Mouse (Mus musculus): ENCODE measurements around the gene Mgmt. TPM values are rescaled to one million over a fixed set of nuclear protein-coding genes. Genes with fewer than 3 reads are reported as not detected.

Gene Mgmt
- polyA plus RNA-seq (2015; fragmentation: Nextera tagmentation; extraction: Ambion mirVana): 1.3 and 2.6 TPM in 2 replicates

DNA sequence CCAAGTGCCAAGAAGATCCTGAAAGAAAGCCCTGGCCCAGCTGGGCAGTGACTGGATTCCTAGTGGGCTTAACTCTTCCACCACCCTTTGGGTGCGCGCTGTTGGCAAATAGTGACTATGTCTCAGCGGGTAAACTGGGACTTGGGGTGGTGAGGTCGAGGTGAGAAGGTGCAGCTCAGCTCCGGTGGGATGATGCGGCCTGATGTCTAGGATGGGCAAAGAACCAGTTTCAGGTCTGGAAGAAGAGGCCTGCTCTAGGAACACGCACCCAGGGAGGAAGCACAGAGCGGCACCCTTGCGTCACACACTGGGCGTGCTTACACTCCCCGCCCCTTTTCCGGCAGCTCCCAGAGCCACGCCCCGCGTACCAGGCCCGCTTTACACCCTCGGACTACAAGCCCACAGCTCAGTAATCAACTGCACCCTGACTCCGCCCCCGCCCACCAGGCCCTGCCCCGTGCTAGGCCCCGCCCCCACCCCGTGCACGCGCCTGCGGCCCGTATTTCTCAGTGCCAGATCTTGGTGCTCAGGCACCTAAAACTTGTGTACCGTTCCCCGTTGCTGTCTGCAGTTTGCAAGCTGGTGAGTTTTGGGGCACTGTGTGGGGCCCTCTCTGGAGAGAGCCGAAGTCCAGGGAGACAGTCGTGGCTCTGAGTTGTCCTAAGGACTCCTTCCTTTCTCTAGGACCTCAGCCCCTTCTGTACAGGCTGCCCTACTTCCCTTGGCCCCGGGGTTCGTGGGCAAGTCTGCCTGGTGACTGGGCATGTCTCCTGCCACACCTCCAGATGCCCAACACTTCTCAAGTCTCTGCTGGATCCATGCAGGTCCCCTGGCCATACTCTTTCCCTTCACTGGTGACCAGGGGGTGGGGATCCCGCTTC lies at the start of gene Mgmt:
Mgmt (plus strand) TSS at position 509 of the 881 bp plus-strand sequence.
- Histone ChIP-seq H3K9ac (replicated peaks) (0 out of 2 replicates have a peak within 1 kb of the TSS, but pooled peaks have one; percentile 23), H3K36me3 (no peaks in the 10 kb centered on the region), H3K4me1 (peaks cover 9% of the 10 kb centered on the region; the same call in 1 of the 2 replicates), H3K27me3 (replicated peaks) (no peaks in the 10 kb centered on the region), H3K27ac (replicated peaks) (0 out of 2 replicates have a peak within 1 kb of the TSS, but pooled peaks have one; percentile 15), H3K9me3 (replicated peaks) (no peaks in the 10 kb centered on the region), H3K4me2 (peak within 1 kb of the TSS; percentile 59), H3K4me3 (replicated peaks) (peak within 1 kb of the TSS; percentile 33)
- peak; percentile 97 for ATAC-seq (ENCODE audit: low FRiP score)
- 10% methylated on average over 32 of the region's 33 CpGs for WGBS

DNA sequence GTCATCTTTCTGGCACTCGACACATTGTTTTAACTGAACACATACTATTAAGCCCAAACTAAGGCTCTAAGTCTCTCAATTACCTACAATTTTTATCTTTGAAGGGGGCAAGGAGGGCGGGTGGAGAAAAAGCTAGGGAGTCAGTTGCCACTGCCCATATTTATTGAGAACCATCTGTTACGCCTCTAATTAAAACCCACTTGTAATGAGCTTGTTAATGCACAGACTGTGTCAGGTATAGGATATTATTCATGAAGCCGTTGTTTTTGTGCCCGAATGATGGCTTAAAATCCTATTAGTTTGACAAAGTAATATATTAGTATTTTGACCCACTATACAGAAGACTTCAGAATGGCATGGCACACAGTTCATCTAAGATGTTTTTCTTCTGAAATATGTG lies 49.6 kb upstream of the Mgmt start:
- Histone ChIP-seq H3K4me2 (no peak overlapping the region), H3K27ac (replicated peaks) (no peak overlapping the region), H3K36me3 (no peaks in the 10 kb centered on the region), H3K4me1 (peaks cover 39% of the 10 kb centered on the region), H3K9me3 (replicated peaks) (no peaks in the 10 kb centered on the region), H3K4me3 (replicated peaks) (no peak overlapping the region), H3K9ac (replicated peaks) (no peak overlapping the region), H3K27me3 (replicated peaks) (no peaks in the 10 kb centered on the region)
- WGBS: 38% methylated on average over 5 of the region's 5 CpGs
- ATAC-seq (ENCODE audit: low FRiP score): no peak

DNA sequence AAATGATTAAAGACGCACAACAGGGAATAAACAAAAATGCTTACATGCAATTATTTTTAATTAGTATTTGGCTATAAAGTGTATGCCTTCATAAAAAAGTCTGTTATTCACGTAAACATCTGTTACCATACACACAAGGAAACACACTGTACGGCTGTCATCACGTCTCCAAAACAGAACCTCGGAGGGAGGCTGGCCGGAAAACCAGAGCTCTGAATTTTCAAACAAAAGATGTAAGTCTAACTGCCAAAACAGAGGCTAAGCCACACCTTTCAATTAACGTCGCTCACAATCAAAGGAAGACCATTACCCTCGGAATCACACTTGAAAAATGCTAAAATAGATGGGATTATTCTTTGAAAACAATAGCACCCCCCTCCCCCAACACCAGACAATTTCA lies 49.1 kb upstream of the Mgmt start:
- Histone ChIP-seq H3K36me3 (no peaks in the 10 kb centered on the region), H3K4me2 (no peak overlapping the region), H3K27me3 (replicated peaks) (no peaks in the 10 kb centered on the region), H3K27ac (replicated peaks) (no peak overlapping the region), H3K4me1 (peaks cover 36% of the 10 kb centered on the region), H3K9ac (replicated peaks) (no peak overlapping the region), H3K4me3 (replicated peaks) (no peak overlapping the region), H3K9me3 (replicated peaks) (no peaks in the 10 kb centered on the region)
- no peak for ATAC-seq (ENCODE audit: low FRiP score)
- 24% methylated on average over 9 of the region's 9 CpGs for WGBS

DNA sequence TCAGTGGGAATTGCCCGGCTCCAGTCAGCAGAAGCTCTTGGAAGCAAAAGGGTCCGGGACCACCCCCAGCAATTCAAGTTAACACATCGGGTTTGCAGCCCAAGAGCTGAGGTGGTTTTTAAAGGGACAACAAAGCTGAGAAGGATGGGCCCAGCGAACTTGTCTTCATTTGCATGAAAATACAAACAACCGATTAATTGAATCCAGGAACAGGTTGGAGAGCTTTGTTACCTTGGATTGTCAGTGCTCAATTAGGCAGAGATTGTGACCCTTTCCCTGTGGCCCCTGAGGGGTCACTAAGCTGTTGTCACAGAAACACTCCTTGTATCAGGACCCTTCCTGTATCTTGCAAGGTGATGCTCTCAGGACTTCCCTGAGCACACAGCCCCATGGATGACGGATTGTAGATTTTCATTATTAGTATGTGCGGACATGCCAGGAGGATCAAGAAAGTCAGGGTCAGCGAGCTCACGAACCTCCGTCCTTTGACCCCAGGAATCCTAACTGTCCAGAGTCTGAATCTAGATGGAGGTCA lies 48.3 kb upstream of the Mgmt start:
- WGBS: 42% methylated on average over 10 of the region's 10 CpGs
- Histone ChIP-seq H3K4me1 (peaks cover 28% of the 10 kb centered on the region), H3K4me2 (no peak overlapping the region), H3K36me3 (no peaks in the 10 kb centered on the region), H3K9me3 (replicated peaks) (no peaks in the 10 kb centered on the region), H3K27me3 (replicated peaks) (no peaks in the 10 kb centered on the region), H3K27ac (replicated peaks) (no peak overlapping the region), H3K4me3 (replicated peaks) (no peak overlapping the region), H3K9ac (replicated peaks) (no peak overlapping the region)
- ATAC-seq (ENCODE audit: low FRiP score): no peak

DNA sequence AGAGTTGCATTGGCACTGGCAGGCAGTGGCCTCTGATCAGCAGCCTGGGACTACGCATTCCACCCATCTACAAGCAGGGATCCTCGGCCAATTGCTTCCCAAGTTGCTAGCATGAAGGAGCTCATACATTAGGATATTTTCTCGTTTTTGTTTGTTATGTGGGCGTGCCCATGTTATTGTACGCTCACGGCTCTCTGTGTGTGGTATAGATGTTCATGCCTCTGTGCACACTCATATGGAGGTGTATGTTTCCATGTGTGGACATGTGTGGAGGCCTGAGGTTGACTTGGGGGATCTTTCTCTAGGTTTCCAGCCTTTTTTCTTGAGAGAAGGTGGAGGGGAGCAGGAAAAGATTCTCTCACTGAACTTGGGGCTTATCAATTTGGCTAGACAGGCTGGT lies 46.8 kb upstream of the Mgmt start:
- Histone ChIP-seq H3K9ac (replicated peaks) (no peak overlapping the region), H3K4me1 (peaks cover 26% of the 10 kb centered on the region), H3K9me3 (replicated peaks) (no peaks in the 10 kb centered on the region), H3K4me3 (replicated peaks) (no peak overlapping the region), H3K27me3 (replicated peaks) (no peaks in the 10 kb centered on the region), H3K27ac (replicated peaks) (no peak overlapping the region), H3K4me2 (no peak overlapping the region), H3K36me3 (no peaks in the 10 kb centered on the region)
- ATAC-seq (ENCODE audit: low FRiP score): no peak
- WGBS: 92% methylated on average over 6 of the region's 6 CpGs

DNA sequence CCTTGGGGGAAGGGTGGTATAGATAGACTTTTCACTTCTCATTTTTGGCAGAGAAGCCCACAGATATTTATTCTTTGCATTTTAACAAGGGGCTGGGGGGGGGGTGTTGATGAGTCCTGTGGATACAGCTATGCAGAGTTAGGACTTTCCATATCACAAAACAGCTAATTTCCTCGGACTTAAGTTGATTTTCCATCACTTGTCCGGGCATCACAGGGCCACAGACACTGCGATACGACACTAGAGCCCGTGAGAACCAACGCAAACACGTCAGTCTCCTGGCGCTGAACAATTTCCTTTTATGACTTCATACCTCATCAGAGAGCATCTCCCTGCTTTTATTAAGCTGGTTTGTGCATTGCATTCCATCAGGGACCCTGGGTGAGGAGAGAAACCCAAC lies 45.7 kb upstream of the Mgmt start:
- 64% methylated on average over 8 of the region's 8 CpGs for WGBS
- H3K27me3 ChIP-seq (replicated peaks): no peaks in the 10 kb centered on the region

DNA sequence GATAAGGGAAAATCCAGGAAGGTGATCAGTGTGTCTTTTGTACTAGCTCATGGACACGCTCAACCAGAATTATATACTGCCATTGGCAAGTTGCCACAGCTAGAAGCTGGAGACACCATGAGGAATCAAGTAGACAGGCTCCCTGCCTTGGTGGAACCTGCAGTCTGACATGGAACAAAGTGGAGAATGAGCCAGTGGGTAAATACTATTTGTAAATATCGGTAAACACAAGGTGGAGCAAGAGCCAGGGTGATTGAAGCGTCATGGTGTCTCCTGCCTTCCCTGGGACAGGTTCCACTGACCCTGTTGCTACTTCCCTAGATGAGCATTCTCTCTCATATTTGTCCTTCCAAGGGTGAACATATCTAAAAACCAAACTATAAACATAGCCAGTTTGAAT lies 44.6 kb upstream of the Mgmt start:
- Histone ChIP-seq H3K4me3 (replicated peaks) (no peak overlapping the region), H3K9me3 (replicated peaks) (no peaks in the 10 kb centered on the region), H3K27ac (replicated peaks) (no peak overlapping the region), H3K27me3 (replicated peaks) (no peaks in the 10 kb centered on the region), H3K4me2 (no peak overlapping the region), H3K9ac (replicated peaks) (no peak overlapping the region), H3K36me3 (no peaks in the 10 kb centered on the region), H3K4me1 (peaks cover 13% of the 10 kb centered on the region)
- 86% methylated on average over 3 of the region's 3 CpGs for WGBS
- ATAC-seq (ENCODE audit: low FRiP score): no peak

More for the DNA sequence above, 45.7 kb upstream of the Mgmt start:
- Histone ChIP-seq H3K4me3 (replicated peaks) (no peak overlapping the region), H3K36me3 (no peaks in the 10 kb centered on the region), H3K27ac (replicated peaks) (no peak overlapping the region), H3K4me2 (no peak overlapping the region), H3K9ac (replicated peaks) (no peak overlapping the region), H3K4me1 (peaks cover 15% of the 10 kb centered on the region), H3K9me3 (replicated peaks) (no peaks in the 10 kb centered on the region)
- no peak for ATAC-seq (ENCODE audit: low FRiP score)

DNA sequence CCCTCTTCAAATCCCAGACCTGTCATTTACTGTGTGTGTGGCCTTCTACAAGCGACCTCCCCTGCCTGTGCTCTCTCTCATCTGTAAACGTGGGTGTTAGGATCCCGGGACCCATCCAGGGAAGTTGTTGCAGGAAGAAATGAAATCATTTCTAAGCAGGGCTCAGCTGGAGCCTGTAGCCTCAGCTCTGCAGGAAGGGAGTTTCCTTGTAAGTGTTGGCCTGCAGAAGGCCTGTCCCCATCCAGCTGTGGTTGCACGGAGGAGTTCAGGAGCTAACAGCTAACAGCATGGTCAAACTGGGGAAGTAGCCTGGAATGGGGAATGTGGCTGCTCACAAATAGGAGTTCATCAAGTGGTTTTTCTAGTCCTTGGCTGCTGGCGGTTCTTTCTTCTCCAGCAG lies 44.1 kb upstream of the Mgmt start:
- Histone ChIP-seq H3K36me3 (no peaks in the 10 kb centered on the region), H3K4me2 (no peak overlapping the region), H3K4me3 (replicated peaks) (no peak overlapping the region), H3K4me1 (peaks cover 12% of the 10 kb centered on the region), H3K9me3 (replicated peaks) (no peaks in the 10 kb centered on the region), H3K27ac (replicated peaks) (no peak overlapping the region), H3K9ac (replicated peaks) (no peak overlapping the region), H3K27me3 (replicated peaks) (no peaks in the 10 kb centered on the region)
- 75% methylated on average over 5 of the region's 5 CpGs for WGBS
- no peak for ATAC-seq (ENCODE audit: low FRiP score)

DNA sequence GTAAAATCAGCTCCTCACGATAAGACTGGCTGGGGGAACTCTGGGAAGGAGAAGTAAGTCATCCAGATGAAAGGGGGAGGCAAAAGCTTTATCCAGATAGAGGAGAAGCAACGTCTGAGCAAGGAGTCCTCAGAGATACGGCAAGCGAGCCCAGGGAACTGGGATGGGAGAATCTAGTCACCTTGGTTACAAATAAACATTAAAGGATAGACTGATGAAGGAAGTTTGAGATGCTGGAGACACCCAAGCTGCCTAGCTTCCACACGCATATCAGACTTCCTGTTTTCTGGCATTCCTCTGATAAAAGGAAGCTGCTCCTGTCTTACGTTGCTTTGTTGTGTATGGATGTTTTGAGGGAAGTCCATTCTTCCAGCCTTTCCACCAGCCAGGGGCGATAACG lies 42.5 kb upstream of the Mgmt start:
- no peak overlapping the region for H3K4me3 ChIP-seq (replicated peaks)
- WGBS: 83% methylated on average over 8 of the region's 8 CpGs
- H3K9ac ChIP-seq (replicated peaks): no peak overlapping the region
- H3K4me2 ChIP-seq: no peak overlapping the region
- no peaks in the 10 kb centered on the region for H3K9me3 ChIP-seq (replicated peaks)
- no peaks in the 10 kb centered on the region for H3K27me3 ChIP-seq (replicated peaks)
- H3K4me1 ChIP-seq: no peaks in the 10 kb centered on the region
- H3K36me3 ChIP-seq: no peaks in the 10 kb centered on the region
- no peak overlapping the region for H3K27ac ChIP-seq (replicated peaks)
- no peak for ATAC-seq (ENCODE audit: low FRiP score)

DNA sequence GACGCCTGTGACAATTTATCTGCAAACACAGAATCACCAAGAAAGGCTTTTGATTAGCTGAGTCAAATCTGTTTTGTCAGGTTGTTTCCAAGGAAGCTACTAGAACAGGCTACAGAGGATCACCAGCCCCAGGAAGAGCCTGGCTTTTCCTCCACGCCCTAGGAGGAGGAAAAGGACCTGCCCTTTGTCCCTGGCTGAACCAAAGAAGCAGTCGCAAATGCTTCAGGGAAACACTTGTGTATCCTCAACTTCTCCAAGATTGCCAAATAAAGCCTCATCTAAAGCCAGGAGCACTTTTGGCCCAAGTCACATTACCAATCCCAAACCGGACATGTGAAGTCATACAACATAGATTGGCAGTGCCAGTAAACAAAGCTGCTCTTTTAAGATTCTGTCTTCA lies 41.7 kb upstream of the Mgmt start:
- H3K4me1 ChIP-seq: no peaks in the 10 kb centered on the region
- WGBS: 84% methylated on average over 4 of the region's 4 CpGs
- no peak overlapping the region for H3K4me2 ChIP-seq
- H3K27ac ChIP-seq (replicated peaks): no peak overlapping the region
- no peaks in the 10 kb centered on the region for H3K36me3 ChIP-seq
- H3K9ac ChIP-seq (replicated peaks): no peak overlapping the region
- H3K4me3 ChIP-seq (replicated peaks): no peak overlapping the region
- no peaks in the 10 kb centered on the region for H3K27me3 ChIP-seq (replicated peaks)
- no peaks in the 10 kb centered on the region for H3K9me3 ChIP-seq (replicated peaks)
- ATAC-seq (ENCODE audit: low FRiP score): no peak

DNA sequence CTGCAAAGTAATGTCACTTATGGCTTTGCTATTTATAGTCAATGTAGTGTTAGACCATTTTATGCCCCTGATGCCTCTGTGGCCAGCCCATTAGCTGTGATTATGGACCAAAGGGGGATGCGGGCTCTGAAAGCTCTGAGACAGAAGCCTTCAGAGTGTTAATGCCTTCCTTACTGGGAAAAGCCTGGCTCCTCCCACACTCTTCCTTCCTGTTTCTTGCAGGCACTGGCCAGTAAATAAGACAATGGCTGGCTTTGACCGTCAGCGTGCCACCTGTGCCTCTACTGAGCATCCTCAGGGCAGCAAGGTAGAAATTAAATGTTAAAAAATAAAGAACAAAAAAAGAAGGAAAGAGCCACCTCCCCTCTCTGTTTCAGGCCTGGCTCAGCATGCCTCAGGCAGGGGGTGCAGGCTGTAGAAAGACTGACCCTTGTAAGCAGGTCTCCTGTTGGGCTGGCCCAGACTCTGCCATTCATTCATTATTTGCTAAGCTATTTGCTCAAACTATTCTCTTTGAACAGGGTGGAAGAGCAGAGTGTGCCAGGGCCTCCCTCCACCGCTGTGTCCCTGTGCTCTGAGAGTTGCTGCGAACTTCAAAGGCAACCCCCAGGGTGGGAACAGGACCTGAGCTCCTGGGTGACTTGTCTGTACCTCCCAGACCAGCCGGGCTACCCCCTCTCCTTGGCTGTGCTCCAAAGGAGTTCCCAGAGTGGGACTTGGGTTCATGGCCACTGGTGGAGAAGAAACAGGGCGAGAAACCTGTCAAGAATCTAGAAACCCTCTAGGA lies 29.5 kb upstream of the Mgmt start:
- no peaks in the 10 kb centered on the region for H3K36me3 ChIP-seq
- H3K27me3 ChIP-seq (replicated peaks): no peaks in the 10 kb centered on the region

More for the DNA sequence above, 29.5 kb upstream of the Mgmt start:
- 21% methylated on average over 7 of the region's 7 CpGs for WGBS
- Histone ChIP-seq H3K27ac (replicated peaks) (no peak overlapping the region), H3K4me1 (peaks cover 17% of the 10 kb centered on the region), H3K9me3 (replicated peaks) (no peaks in the 10 kb centered on the region), H3K4me3 (replicated peaks) (no peak overlapping the region), H3K4me2 (no peak overlapping the region), H3K9ac (replicated peaks) (no peak overlapping the region)
- ATAC-seq (ENCODE audit: low FRiP score): no peak

All from neural tube, embryonic 15.5 days (tissue).